Mouse (Mus musculus) lung, postnatal 0 days (tissue): ENCODE results near the gene Prkg1.

ENCODE experiments used
- CTCF ChIP-seq: IDR thresholded peaks from 2 replicates; pipeline ENCODE4 v1.5.1; 2016; ENCODE audit warnings: antibody characterized with exemption, mild to moderate bottlenecking
- EP300 ChIP-seq: IDR thresholded peaks from 2 replicates; pipeline ENCODE4 v1.6.1; 2016; ENCODE audit warnings: antibody characterized with exemption, mild to moderate bottlenecking, control low read depth

- TF ChIP-seq EP300: no peak
- no peak for TF ChIP-seq CTCF
Measured at GRCm38 (mm10) chr19:31158944-31159460, 605.8 kb downstream of the Prkg1 start.
